Mouse (Mus musculus) embryonic facial prominence, embryonic 14.5 days (tissue): ENCODE measurements around the gene Pde8a. TPM values are rescaled to one million over a fixed set of nuclear protein-coding genes. Genes with fewer than 3 reads are reported as not detected.

Experiments
- ATAC-seq: fragments of 200-750 bp; cut with Nextera tagmentation; 2 replicates; pipeline ENCODE4 v1.8.0; 2017; ENCODE audit warnings: low read depth, moderate number of reproducible peaks, moderate TSS enrichment
- DNase-seq: peaks from one replicate; pipeline ENCODE4 v3.0.0-alpha.2; 2015; ENCODE audit warnings: low spot score
- H3K27ac ChIP-seq: fragments of 300-500 bp; sonication (generic); replicated peaks from 2 replicates; pipeline ENCODE4 v1.5.1; 2014; ENCODE audit warnings: low read depth, mild to moderate bottlenecking, low read length, moderate library complexity
- H3K27me3 ChIP-seq: fragments of 300-500 bp; sonication (generic); replicated peaks from 2 replicates; pipeline ENCODE4 v1.6.1; 2014; ENCODE audit warnings: low read length; ENCODE audit not compliant: control insufficient read depth, insufficient read depth
- H3K36me3 ChIP-seq: fragments of 300-500 bp; sonication (generic); 2 replicates; pipeline ENCODE4 v1.6.1; 2014; ENCODE audit warnings: low read length, mixed read lengths; ENCODE audit not compliant: control insufficient read depth, insufficient read depth
- H3K4me1 ChIP-seq: fragments of 300-500 bp; sonication (generic); 2 replicates; pipeline ENCODE4 v1.6.1; 2014; ENCODE audit warnings: antibody characterized with exemption, low read length; ENCODE audit not compliant: control insufficient read depth, insufficient read depth
- H3K4me2 ChIP-seq: fragments of 300-500 bp; sonication (generic); 2 replicates; pipeline ENCODE4 v1.6.1; 2014; ENCODE audit warnings: low read depth, mild to moderate bottlenecking, low read length, moderate library complexity, mixed read lengths
- H3K4me3 ChIP-seq: fragments of 300-500 bp; sonication (generic); 2 replicates; pipeline ENCODE4 v1.5.1; 2014; ENCODE audit warnings: low read depth, mild to moderate bottlenecking, low read length
- H3K9ac ChIP-seq: fragments of 300-500 bp; sonication (generic); 2 replicates; pipeline ENCODE4 v1.6.1; 2014; ENCODE audit warnings: low read depth, mild to moderate bottlenecking, low read length, moderate library complexity, mixed read lengths
- H3K9me3 ChIP-seq: fragments of 300-500 bp; sonication (generic); 2 replicates; pipeline ENCODE4 v1.6.1; 2016; ENCODE audit warnings: low read length; ENCODE audit not compliant: control insufficient read depth
- WGBS: fragments of 180-500 bp; shearing (Covaris S2); extraction: QIAGEN DNeasy Blood & Tissue Kit; methylation state at CpG from one replicate; pipeline ENCODE4 v1.1.7; 2014; 5-methylcytosine and 5-hydroxymethylcytosine counted together
- polyA plus RNA-seq: library from polyadenylated mRNA; unstranded; fragments of >200 nt; fragmentation: Nextera tagmentation; extraction: Ambion mirVana; gene quantifications from 2 replicates; pipeline ENCODE4 v1.2.1, GENCODE M21; 2014

The Pde8a gene
- polyA plus RNA-seq, 1 experiment from 2014 or later, result 9.6 TPM

DNA sequence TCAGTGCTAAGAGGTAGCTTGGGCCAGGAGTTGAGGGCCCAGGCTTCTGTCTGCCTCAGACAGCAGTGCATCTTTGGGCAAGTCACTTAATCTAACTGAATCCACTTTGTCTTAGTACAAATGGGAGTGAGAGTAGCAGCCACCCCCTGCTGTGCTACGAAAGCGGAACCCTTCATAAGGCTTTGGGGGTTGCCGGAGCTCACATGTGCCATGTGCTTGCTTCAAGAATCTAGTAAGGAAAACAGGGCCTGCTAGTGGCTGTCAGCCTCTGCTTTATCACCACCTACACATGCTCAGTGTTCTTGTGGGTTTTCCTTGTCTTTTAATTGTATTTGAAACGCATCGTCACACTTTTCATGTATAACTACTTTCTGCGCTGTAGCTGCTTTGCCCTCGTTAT is 87.9 kb downstream of the Pde8a start:
- no peak overlapping the region for H3K4me3 ChIP-seq
- no peaks in the 10 kb centered on the region for H3K36me3 ChIP-seq
- no peak overlapping the region for H3K4me2 ChIP-seq
- H3K4me1 ChIP-seq, result no peaks in the 10 kb centered on the region
- DNase-seq (no peak), ATAC-seq (no peak)
- H3K27ac ChIP-seq, result no peak overlapping the region
- no peaks in the 10 kb centered on the region for H3K9me3 ChIP-seq
- 63% methylated on average over 7 of the region's 7 CpGs for WGBS
- H3K9ac ChIP-seq, result 0 out of 2 replicates have a peak overlapping the region, but pooled peaks have one; percentile 5
- no peaks in the 10 kb centered on the region for H3K27me3 ChIP-seq

DNA sequence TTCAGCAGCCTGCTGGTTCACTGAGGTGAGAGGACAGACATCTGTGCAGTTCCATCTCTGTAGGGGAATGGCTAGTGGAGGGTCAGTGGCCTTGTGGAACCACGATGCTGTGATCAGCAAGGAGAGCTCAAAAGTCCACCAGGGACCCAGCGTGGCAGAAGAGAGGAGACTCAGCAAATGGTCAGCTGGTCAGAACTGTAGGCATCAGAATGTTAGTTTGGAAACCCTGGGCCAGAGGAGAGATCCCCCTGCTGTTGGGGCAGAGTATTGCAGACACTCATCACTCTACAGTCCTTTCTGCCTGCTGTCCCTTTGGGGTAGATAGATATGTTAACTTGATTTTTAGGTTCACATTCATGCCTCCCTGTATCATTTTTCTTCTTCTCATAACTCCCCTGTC is 90.3 kb downstream of the Pde8a start:
- Histone ChIP-seq H3K27ac (no peak overlapping the region), H3K4me3 (no peak overlapping the region), H3K36me3 (no peaks in the 10 kb centered on the region), H3K4me2 (no peak overlapping the region), H3K4me1 (no peaks in the 10 kb centered on the region), H3K27me3 (no peaks in the 10 kb centered on the region), H3K9me3 (no peaks in the 10 kb centered on the region), H3K9ac (no peak overlapping the region)
- no peak for ATAC-seq
- no peak for DNase-seq
- 100% methylated on average over 2 of the region's 2 CpGs for WGBS

DNA sequence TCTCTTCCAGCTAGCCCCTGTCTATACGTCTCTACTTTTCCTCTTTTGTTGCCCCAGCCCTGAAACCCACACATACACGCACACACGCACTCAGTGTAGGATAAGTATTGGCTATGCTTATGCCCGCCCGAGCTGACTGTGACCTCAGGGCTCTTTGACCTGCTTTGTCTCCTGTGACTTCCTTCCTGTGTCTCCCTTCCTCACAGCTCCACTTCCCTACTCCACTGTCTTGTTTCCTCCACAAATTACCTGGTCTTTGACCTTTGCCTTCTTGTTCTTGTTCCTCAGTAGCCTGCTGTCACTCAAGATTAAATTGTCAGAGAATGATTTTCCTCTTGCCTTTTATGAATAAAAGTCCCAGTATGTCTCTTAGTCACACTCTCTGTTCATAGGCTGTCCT is 90.7 kb downstream of the Pde8a start:
- H3K4me1 ChIP-seq, result no peaks in the 10 kb centered on the region
- H3K36me3 ChIP-seq, result no peaks in the 10 kb centered on the region
- H3K9ac ChIP-seq, result no peak overlapping the region
- H3K9me3 ChIP-seq, result no peaks in the 10 kb centered on the region
- no peak overlapping the region for H3K4me3 ChIP-seq
- no peak for ATAC-seq
- 56% methylated on average over 5 of the region's 5 CpGs for WGBS
- no peak for DNase-seq
- no peak overlapping the region for H3K27ac ChIP-seq
- H3K27me3 ChIP-seq, result no peaks in the 10 kb centered on the region
- H3K4me2 ChIP-seq, result no peak overlapping the region

DNA sequence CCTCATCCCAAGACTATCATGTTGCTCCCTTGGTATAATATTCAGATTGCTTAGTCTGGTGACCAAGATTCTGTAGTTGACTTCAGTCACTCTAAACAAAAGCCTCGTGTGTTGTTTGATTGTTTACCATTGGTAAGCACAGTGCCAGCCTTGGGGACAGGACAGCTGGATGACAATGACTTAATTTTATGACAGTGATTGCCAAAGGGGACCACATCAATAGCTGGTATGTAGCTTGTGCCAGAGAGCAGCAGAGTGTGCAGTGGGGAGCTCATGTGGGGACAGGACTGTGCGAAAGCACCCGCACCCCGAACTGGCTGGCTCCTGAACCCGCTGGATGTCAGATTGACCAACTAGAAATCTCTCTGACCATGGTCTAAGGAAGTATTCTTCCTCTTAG is 91.3 kb downstream of the Pde8a start:
- H3K4me3 ChIP-seq, result no peak overlapping the region
- ATAC-seq (no peak), DNase-seq (no peak)
- no peaks in the 10 kb centered on the region for H3K27me3 ChIP-seq
- H3K27ac ChIP-seq, result no peak overlapping the region
- 84% methylated on average over 5 of the region's 5 CpGs for WGBS
- no peaks in the 10 kb centered on the region for H3K9me3 ChIP-seq
- no peak overlapping the region for H3K9ac ChIP-seq
- H3K4me2 ChIP-seq, result no peak overlapping the region
- no peaks in the 10 kb centered on the region for H3K4me1 ChIP-seq
- H3K36me3 ChIP-seq, result no peaks in the 10 kb centered on the region

DNA sequence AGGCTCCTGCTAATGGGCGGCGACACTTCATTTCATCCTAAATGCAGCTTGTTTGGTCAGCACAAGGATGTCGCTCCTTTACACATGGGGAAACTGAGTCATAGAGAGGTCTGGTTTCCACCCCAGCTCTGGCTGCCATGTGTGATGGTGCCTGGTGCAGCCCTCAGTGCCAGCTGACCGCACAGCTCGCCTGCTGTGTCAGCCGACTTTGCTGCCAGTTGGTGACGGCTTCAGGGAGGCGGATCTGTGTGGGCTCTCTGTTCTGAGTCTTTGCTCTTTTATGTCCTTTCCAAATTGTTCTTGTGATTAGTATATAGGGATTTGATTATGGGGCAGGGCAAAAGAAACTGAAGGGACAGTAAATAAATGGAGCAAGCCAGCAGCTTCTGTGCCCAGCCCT is 94.3 kb downstream of the Pde8a start:
- no peaks in the 10 kb centered on the region for H3K27me3 ChIP-seq
- no peak overlapping the region for H3K27ac ChIP-seq
- 84% methylated on average over 8 of the region's 8 CpGs for WGBS
- ATAC-seq (no peak), DNase-seq (no peak)
- H3K4me2 ChIP-seq, result no peak overlapping the region
- no peak overlapping the region for H3K4me3 ChIP-seq
- 0 out of 2 replicates have a peak, but pooled peaks cover 3% of the 10 kb centered on the region for H3K9me3 ChIP-seq
- no peaks in the 10 kb centered on the region for H3K4me1 ChIP-seq
- 0 out of 2 replicates have a peak overlapping the region, but pooled peaks have one; percentile 14 for H3K9ac ChIP-seq
- H3K36me3 ChIP-seq, result no peaks in the 10 kb centered on the region

DNA sequence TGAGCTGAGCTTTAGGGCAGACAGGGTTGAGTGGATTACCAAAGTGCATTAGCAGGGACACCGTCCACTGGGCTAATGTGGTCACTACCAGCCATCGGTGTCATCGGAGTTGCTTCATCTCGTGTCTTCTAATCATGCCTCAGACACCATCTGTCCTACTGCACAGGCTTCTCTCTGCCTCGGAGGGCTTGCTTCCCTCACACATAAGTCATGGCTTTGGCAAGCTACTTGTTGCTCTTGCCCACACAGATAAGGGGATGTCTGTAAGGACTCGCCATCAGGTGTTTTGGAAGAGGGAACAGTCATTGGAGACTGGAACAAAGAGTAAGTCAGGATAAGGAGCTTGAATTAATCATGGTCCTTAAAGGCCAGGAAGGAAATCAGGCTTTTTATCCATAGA is 95.9 kb downstream of the Pde8a start:
- Histone ChIP-seq H3K27me3 (no peaks in the 10 kb centered on the region), H3K36me3 (no peaks in the 10 kb centered on the region), H3K4me3 (no peak overlapping the region), H3K4me1 (no peaks in the 10 kb centered on the region), H3K9me3 (0 out of 2 replicates have a peak, but pooled peaks cover 3% of the 10 kb centered on the region), H3K27ac (no peak overlapping the region), H3K4me2 (no peak overlapping the region), H3K9ac (no peak overlapping the region)
- ATAC-seq (no peak), DNase-seq (no peak)
- WGBS, result 90% methylated on average over 6 of the region's 6 CpGs

DNA sequence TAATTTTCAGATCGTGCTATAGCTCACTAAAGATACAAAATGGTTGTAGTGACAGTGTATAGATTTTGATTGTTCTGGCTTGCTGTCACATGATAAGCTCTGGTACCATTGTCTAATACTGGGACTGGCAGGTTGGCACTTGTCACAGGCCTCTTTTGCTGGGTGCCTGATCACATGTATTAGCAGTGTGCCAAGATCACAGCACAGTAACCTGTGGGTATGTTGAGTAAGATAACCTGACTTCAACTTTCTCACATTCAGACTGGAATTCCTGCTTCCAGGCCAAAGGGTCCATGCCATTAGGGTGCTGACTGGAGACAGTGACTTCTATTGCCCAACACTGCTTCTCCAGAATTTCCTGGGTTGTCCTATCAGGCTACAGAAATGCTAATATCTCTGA is 97.7 kb downstream of the Pde8a start:
- H3K36me3 ChIP-seq, result no peaks in the 10 kb centered on the region
- H3K9ac ChIP-seq, result no peak overlapping the region
- no peak overlapping the region for H3K4me2 ChIP-seq
- no peak overlapping the region for H3K27ac ChIP-seq
- H3K27me3 ChIP-seq, result no peaks in the 10 kb centered on the region
- no peaks in the 10 kb centered on the region for H3K4me1 ChIP-seq
- no peak overlapping the region for H3K4me3 ChIP-seq
- 89% methylated on average over 1 of the region's 1 CpGs for WGBS
- 0 out of 2 replicates have a peak, but pooled peaks cover 3% of the 10 kb centered on the region for H3K9me3 ChIP-seq
- DNase-seq, result no peak
- ATAC-seq, result no peak

DNA sequence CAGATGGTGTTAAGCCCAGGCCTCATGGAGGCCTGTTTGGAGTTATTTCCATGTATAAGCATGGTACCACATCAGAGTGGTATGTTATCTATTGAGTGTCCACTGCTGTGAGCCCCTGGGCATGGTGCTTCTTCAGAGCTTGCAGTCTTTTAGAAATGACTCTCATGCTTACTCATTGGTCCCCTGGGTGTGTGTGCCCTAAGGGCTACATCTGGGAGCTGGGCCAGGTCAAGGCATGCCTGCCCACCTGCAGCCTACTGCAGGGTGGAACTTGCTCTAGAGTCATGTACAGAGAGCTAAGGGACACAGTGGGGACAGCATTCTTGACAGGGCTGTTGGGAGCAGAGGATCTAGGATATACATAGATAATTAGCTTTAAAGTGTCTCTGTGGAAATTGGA is 98.2 kb downstream of the Pde8a start:
- no peak for ATAC-seq
- H3K27me3 ChIP-seq, result no peaks in the 10 kb centered on the region
- no peak overlapping the region for H3K9ac ChIP-seq

DNA sequence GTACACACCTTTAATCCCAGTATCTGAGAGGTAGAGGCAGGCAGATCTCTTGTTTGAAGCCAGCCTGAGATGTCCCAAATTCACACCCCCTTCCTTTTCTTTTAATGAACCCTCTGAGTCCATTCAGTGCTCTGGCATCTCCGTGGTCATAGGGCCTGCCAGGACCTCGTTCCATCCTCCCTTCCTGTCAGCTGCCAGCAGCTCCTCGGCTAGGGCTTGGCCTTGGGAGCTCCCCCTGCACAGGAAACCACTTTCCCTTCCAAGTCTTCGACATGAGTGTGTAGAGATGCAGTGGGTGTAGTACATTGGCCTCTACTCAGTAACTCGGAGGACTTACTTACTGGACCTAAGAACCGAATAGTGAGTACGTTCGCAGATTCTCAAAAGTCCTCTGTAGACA is 102.2 kb downstream of the Pde8a start:
- DNase-seq, result no peak
- no peak for ATAC-seq
- H3K9ac ChIP-seq, result no peak overlapping the region
- no peak overlapping the region for H3K4me3 ChIP-seq
- no peak overlapping the region for H3K27ac ChIP-seq
- H3K27me3 ChIP-seq, result no peaks in the 10 kb centered on the region
- no peak overlapping the region for H3K4me2 ChIP-seq
- H3K4me1 ChIP-seq, result no peaks in the 10 kb centered on the region
- 63% methylated on average over 8 of the region's 8 CpGs for WGBS
- H3K9me3 ChIP-seq, result 0 out of 2 replicates have a peak, but pooled peaks cover 3% of the 10 kb centered on the region
- H3K36me3 ChIP-seq, result no peaks in the 10 kb centered on the region

More for the DNA sequence above, 98.2 kb downstream of the Pde8a start:
- Histone ChIP-seq H3K36me3 (no peaks in the 10 kb centered on the region), H3K4me1 (no peaks in the 10 kb centered on the region), H3K4me3 (no peak overlapping the region), H3K27ac (no peak overlapping the region), H3K4me2 (no peak overlapping the region), H3K9me3 (0 out of 2 replicates have a peak, but pooled peaks cover 3% of the 10 kb centered on the region)
- no peak for DNase-seq
